Mouse (Mus musculus): ENCODE measurements around the gene Borcs6. TPM values are rescaled to one million over a fixed set of nuclear protein-coding genes. Genes with fewer than 3 reads are reported as not detected.

Borcs6 gene
- polyA plus RNA-seq, 1 experiment from 2014 or later = 11.7 TPM

DNA sequence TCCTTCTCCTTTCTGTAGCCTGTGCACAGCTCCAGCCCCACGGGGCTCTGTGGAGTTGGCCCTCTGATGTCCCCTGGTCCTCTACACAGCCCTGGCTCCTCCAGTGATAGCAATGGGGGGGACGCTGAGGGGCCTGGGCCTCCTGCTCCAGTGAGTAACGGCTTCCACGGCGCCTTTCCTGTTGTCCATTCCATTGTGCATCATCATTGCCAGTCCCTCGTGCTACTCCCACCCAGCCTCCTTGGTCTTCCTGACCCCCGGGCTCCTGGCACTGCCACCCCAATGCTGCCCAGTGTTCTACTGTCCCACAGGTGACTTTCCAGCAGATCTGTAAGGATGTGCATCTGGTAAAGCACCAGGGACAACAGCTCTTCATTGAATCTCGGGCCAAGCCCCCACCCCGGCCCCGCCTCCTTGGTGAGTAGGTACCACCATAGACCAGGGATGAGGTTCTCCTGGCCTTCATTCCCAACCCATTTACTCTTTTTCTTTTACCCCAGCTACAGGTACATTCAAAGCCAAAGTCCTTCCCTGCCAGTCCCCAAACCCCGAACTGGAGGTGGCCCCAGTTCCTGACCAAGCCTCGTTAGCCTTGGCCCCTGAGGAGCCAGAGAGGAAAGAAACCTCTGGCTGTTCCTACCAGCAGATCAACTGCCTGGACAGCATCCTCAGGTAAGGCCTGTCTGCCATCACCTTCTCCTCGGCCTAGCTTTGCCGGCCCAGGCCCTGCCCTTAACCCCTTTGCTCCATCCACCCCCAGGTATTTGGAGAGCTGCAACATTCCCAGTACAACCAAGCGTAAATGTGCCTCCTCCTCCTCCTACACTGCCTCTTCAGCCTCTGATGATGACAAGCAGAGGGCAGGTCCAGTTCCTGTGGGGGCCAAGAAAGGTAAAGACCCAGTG, 44.3 kb downstream of the Borcs6 start:
- 93% methylated on average over 15 of the region's 15 CpGs for WGBS (ENCODE audit: missing documents)
- Histone ChIP-seq H3K4me3 (ENCODE audit: inconsistent target) (no peak overlapping the region), H3K36me3 (ENCODE audit: inconsistent target) (peaks cover 76% of the 10 kb centered on the region), H3K79me2 (ENCODE audit: inconsistent target) (peaks cover 14% of the 10 kb centered on the region), H3K27ac (no peak overlapping the region)

DNA sequence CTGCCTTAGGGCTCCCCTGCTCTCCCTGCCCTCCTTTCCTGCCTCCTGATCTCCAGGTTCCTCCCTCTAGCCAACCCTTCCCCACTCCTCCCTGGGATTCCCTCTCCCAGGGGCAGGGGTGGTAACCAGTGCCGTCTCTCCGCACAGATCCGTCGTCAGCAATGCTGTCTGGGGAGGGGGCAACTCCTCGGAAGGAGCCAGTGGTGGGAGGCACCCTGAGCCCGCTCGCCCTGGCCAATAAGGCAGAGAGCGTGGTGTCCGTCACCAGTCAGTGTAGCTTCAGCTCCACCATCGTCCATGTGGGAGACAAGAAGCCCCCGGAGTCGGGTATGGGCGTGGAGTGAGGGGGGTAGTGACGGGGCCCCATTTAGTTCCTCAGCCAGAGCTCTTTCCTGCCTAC, 45.0 kb downstream of the Borcs6 start:
- Histone ChIP-seq H3K79me2 (ENCODE audit: inconsistent target) (peaks cover 14% of the 10 kb centered on the region), H3K27ac (no peak overlapping the region), H3K36me3 (ENCODE audit: inconsistent target) (peaks cover 83% of the 10 kb centered on the region), H3K4me3 (ENCODE audit: inconsistent target) (no peak overlapping the region)
- 98% methylated on average over 14 of the region's 14 CpGs for WGBS (ENCODE audit: missing documents)

- Histone ChIP-seq H3K27ac (no peak overlapping the region), H3K36me3 (ENCODE audit: inconsistent target) (peaks cover 85% of the 10 kb centered on the region), H3K79me2 (ENCODE audit: inconsistent target) (peaks cover 11% of the 10 kb centered on the region), H3K4me3 (ENCODE audit: inconsistent target) (no peak overlapping the region)
- WGBS (ENCODE audit: missing documents) = 95% methylated on average over 4 of the region's 6 CpGs
These were observed 45.7 kb downstream of the Borcs6 start for GRCm38 (mm10) chr11:69105227-69105626.

GRCm38 (mm10) chr11:69105796-69106195, 46.3 kb downstream of the Borcs6 start:
- 95% methylated on average over 2 of the region's 2 CpGs for WGBS (ENCODE audit: missing documents)
- Histone ChIP-seq H3K4me3 (ENCODE audit: inconsistent target) (no peak overlapping the region), H3K27ac (no peak overlapping the region), H3K79me2 (ENCODE audit: inconsistent target) (peaks cover 5% of the 10 kb centered on the region), H3K36me3 (ENCODE audit: inconsistent target) (peaks cover 85% of the 10 kb centered on the region)

DNA sequence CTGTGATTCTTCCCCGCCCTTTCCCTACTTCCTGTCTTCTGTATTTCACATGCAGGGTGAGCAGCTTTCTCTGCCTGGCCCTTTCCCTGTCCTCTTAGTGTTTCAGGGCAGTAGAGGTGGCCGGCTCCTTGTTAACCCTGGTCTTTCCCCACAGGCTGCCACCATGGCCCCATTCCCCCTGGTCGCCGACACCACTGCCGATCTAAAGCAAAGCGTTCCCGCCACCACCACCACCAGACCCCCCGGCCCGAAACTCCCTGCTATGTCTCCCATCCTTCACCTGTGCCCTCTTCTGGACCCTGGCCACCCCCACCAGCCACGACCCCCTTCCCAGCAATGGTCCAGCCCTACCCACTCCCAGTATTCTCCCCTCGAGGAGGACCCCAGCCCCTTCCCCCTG, 46.8 kb downstream of the Borcs6 start:
- Histone ChIP-seq H3K36me3 (ENCODE audit: inconsistent target) (peaks cover 80% of the 10 kb centered on the region), H3K27ac (no peak overlapping the region), H3K79me2 (ENCODE audit: inconsistent target) (no peaks in the 10 kb centered on the region; the same call in 1 of the 2 replicates), H3K4me3 (ENCODE audit: inconsistent target) (no peak overlapping the region)
- WGBS (ENCODE audit: missing documents) = 96% methylated on average over 11 of the region's 11 CpGs

GRCm38 (mm10) chr11:69106842-69107241, 47.3 kb downstream of the Borcs6 start:
- Histone ChIP-seq H3K27ac (no peak overlapping the region), H3K4me3 (ENCODE audit: inconsistent target) (no peak overlapping the region), H3K36me3 (ENCODE audit: inconsistent target) (peaks cover 77% of the 10 kb centered on the region), H3K79me2 (ENCODE audit: inconsistent target) (no peaks in the 10 kb centered on the region; the same call in 1 of the 2 replicates)
- WGBS (ENCODE audit: missing documents) = 94% methylated on average over 10 of the region's 11 CpGs

GRCm38 (mm10) chr11:69107676-69108075, 48.2 kb downstream of the Borcs6 start:
- H3K36me3 ChIP-seq (ENCODE audit: inconsistent target) = peaks cover 69% of the 10 kb centered on the region
- H3K79me2 ChIP-seq (ENCODE audit: inconsistent target) = no peaks in the 10 kb centered on the region; the same call in 1 of the 2 replicates
- 96% methylated on average over 11 of the region's 11 CpGs for WGBS (ENCODE audit: missing documents)
- H3K4me3 ChIP-seq (ENCODE audit: inconsistent target) = no peak overlapping the region
- H3K27ac ChIP-seq = no peak overlapping the region

GRCm38 (mm10) chr11:69108223-69108622, 48.7 kb downstream of the Borcs6 start:
- H3K27ac ChIP-seq = no peak overlapping the region
- no peaks in the 10 kb centered on the region; the same call in 1 of the 2 replicates for H3K79me2 ChIP-seq (ENCODE audit: inconsistent target)
- no peak overlapping the region for H3K4me3 ChIP-seq (ENCODE audit: inconsistent target)
- H3K36me3 ChIP-seq (ENCODE audit: inconsistent target) = peaks cover 63% of the 10 kb centered on the region
- 97% methylated on average over 9 of the region's 9 CpGs for WGBS (ENCODE audit: missing documents)

DNA sequence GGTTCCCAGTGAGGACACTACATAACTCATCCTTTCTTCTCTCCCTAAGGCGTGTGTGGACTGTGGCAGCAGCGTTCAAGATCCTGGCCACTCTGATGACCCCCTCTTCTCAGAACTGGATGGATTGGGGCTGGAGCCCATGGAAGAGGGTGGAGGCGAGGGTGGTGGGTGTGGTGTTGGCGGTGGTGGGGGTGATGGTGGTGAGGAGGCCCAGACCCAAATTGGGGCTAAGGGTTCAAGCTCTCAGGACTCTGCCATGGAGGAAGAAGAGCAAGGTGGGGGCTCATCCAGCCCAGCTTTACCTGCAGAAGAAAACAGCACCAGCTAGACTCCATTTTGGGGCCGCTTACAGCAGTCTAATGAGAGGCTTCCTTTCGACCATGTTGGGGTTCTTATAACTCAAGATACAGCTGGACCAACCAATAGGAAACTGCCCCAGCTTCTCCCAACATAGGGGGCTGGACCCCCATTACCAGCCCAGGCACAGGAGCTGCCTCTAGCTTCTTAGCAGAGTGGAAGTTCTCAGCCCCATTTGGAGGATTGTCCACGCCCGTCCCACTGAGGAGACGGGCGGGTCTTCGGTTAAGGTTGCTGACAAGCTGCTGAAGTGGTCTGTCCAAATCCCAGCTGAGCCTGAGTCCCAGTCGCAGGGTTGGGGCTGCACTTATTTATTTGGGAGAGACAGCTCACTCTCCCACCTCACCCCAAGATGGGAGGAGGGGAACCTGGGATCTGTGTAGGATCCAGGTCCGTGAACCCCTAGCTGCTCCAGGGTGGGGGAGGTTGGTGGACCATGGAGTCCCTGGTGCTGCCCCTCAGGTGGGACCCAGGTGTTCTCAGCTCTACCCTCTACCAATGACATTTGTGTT, 49.7 kb downstream of the Borcs6 start:
- 95% methylated on average over 13 of the region's 13 CpGs for WGBS (ENCODE audit: missing documents)
- no peak overlapping the region for H3K27ac ChIP-seq

DNA sequence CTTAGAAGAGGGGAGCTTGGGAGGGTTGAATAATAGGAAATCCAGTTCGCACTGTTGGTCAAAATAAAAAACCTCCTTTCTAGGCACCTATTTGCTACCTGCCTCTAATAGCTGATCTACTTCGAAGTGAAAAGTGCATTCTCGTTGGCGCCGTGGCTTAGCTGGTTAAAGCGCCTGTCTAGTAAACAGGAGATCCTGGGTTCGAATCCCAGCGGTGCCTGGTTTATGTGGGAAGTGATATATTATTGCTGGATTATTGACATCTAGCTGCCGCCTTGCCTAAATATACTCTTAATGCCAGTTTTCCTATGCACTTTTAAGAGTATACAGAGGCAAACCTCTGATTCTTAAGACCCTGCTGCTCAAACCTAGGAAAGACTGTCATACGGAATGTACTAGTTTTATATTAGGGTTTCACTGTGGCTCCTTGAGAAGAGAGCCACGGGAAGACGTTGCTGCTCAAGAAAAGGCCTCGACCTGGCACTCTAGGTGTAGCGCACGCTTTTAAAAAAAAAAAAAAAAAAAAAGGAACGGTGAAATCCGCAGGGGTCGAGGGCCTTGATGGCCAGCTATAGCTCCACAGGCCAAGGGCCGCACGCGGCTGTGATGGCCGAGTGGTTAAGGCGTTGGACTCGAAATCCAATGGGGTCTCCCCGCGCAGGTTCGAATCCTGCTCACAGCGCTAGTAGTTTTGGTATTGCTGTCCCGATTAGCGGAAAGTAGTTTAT, 51.0 kb downstream of the Borcs6 start:
- WGBS (ENCODE audit: missing documents) = 4% methylated on average over 30 of the region's 30 CpGs
- Histone ChIP-seq H3K27ac (no peak overlapping the region), H3K79me2 (ENCODE audit: inconsistent target) (no peaks in the 10 kb centered on the region), H3K36me3 (ENCODE audit: inconsistent target) (peaks cover 41% of the 10 kb centered on the region), H3K4me3 (ENCODE audit: inconsistent target) (peak overlapping the region; percentile 22)

More for the DNA sequence above, 49.7 kb downstream of the Borcs6 start:
- no peaks in the 10 kb centered on the region for H3K79me2 ChIP-seq (ENCODE audit: inconsistent target)
- no peak overlapping the region for H3K4me3 ChIP-seq (ENCODE audit: inconsistent target)
- peaks cover 53% of the 10 kb centered on the region for H3K36me3 ChIP-seq (ENCODE audit: inconsistent target)

Other genes with a start within 250 kb of the Borcs6 start
- 52.9 to 132 TPM (median 60.1 TPM) in 3 replicates for gene Ndel1, start 187.9 kb upstream of the Borcs6 start, polyA plus RNA-seq (2018)
- gene Rnf222, start 171.2 kb upstream of the Borcs6 start, polyA plus RNA-seq (2018) = not detected in 3 replicates
- 1,656 to 2,144 TPM (median 1,836 TPM) in 3 replicates for gene Rpl26, start 158.1 kb upstream of the Borcs6 start, polyA plus RNA-seq (2018)
- not detected in 3 replicates for gene Odf4, start 132.6 kb upstream of the Borcs6 start, polyA plus RNA-seq (2018)
- gene Arhgef15, start 102.2 kb upstream of the Borcs6 start, polyA plus RNA-seq (2018) = not detected in 3 replicates
- 2.7 to 3.2 TPM (median 2.7 TPM) in 3 replicates for gene Slc25a35, start 91.6 kb upstream of the Borcs6 start, polyA plus RNA-seq (2018)
- gene Rangrf, start 84.5 kb upstream of the Borcs6 start, polyA plus RNA-seq (2018) = 2.4 to 11.2 TPM (median 3.4 TPM) in 3 replicates
- gene Pfas, start 51.3 kb upstream of the Borcs6 start, polyA plus RNA-seq (2018) = 2.4 to 12.1 TPM (median 5.6 TPM) in 3 replicates
- 17.1 to 28.9 TPM (median 20.6 TPM) in 3 replicates for gene Ctc1, start 43.8 kb upstream of the Borcs6 start, polyA plus RNA-seq (2018)
- 4.2 to 8.5 TPM (median 7.3 TPM) in 3 replicates for gene Aurkb, start 14.1 kb upstream of the Borcs6 start, polyA plus RNA-seq (2018)
- gene Tmem107, start 11.1 kb downstream of the Borcs6 start, polyA plus RNA-seq (2018) = 4.1 to 7.3 TPM (median 4.2 TPM) in 3 replicates
- gene Vamp2, start 28.8 kb downstream of the Borcs6 start, polyA plus RNA-seq (2018) = 23.6 to 47.7 TPM (median 36.7 TPM) in 3 replicates
- 8.8 to 17.5 TPM (median 11.6 TPM) in 3 replicates for gene Per1, start 35.5 kb downstream of the Borcs6 start, polyA plus RNA-seq (2018)
- gene Hes7, start 60.7 kb downstream of the Borcs6 start, polyA plus RNA-seq (2018) = not detected in 3 replicates
- gene 9130213A22Rik, start 62.9 kb downstream of the Borcs6 start, polyA plus RNA-seq (2018) = 0.14 to 0.29 TPM in 2 of 3 replicates, not detected in the other
- gene Aloxe3, start 66.2 kb downstream of the Borcs6 start, polyA plus RNA-seq (2018) = 0.19 TPM in 1 of 3 replicates, not detected in the others
- gene Alox12b, start 97.3 kb downstream of the Borcs6 start, polyA plus RNA-seq (2018) = not detected in 3 replicates
- not detected in 3 replicates for gene Alox8, start 138.1 kb downstream of the Borcs6 start, polyA plus RNA-seq (2018)
- gene Gucy2e, start 177.3 kb downstream of the Borcs6 start, polyA plus RNA-seq (2018) = not detected in 3 replicates